Mouse (Mus musculus) kidney, adult 2 months (tissue): ENCODE measurements around the gene Top3a.

Source experiments
- CTCF ChIP-seq: fragments of 200-500 bp; conservative IDR thresholded peaks from 2 replicates; pipeline ENCODE4 v1.5.1; 2011; ENCODE audit warnings: low read depth, mild to moderate bottlenecking, control low read depth, low read length, moderate library complexity, mixed read lengths; ENCODE audit not compliant: insufficient read depth, insufficient read length
- POLR2A ChIP-seq: fragments of 200-500 bp; IDR thresholded peaks from one replicate; pipeline ENCODE4 v1.6.1; 2011; ENCODE audit warnings: low read depth, low read length, control low read depth

DNA sequence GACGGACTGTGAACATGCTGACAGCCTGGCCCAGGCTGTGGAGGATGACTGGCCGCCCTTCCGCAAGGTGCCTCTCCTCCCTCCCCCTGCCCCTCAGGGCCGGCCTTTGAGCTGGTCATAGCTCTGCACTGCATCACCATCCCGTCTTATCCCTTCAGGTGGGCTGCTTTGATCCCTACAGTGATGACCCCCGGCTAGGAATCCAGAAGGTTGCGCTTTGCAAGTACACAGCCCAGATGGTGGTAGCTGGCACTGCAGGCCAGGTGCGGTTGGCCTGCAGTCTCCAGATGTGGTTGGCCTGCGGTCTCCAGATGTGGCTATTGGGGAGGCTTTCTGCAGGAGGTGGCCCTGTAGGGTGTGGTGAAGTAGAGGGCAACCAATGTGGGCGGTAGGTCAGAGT lies 68.5 kb downstream of the Top3a start:
- no peak for TF ChIP-seq CTCF
- TF ChIP-seq POLR2A: no peak
